Mouse (Mus musculus) forebrain, embryonic 14.5 days (tissue): Measurements from ENCODE around the gene Oas2. TPM values are rescaled to one million over a fixed set of nuclear protein-coding genes. Genes with fewer than 3 reads are reported as not detected.

Source experiments
- ATAC-seq: fragments of 200-750 bp; cut with Nextera tagmentation; 2 replicates; pipeline ENCODE4 v1.8.0; 2017; ENCODE audit warnings: mild to moderate bottlenecking, moderate library complexity
- DNase-seq: peaks from one replicate; pipeline ENCODE4 v3.0.0-alpha.2; 2015; ENCODE audit warnings: low spot score
- H3K27ac ChIP-seq: fragments of 300-500 bp; sonication (generic); 2 replicates; pipeline ENCODE4 v1.5.1; 2014; ENCODE audit warnings: low read depth, mild to moderate bottlenecking, control low read depth, low read length, moderate library complexity
- H3K27me3 ChIP-seq: fragments of 300-500 bp; sonication (generic); replicated peaks from 2 replicates; pipeline ENCODE4 v1.6.1; 2014; ENCODE audit warnings: low read length, control low read depth, mixed read lengths; ENCODE audit not compliant: control insufficient read depth, insufficient read depth
- H3K36me3 ChIP-seq: fragments of 300-500 bp; sonication (generic); 2 replicates; pipeline ENCODE4 v1.6.1; 2014; ENCODE audit warnings: low read length, control low read depth; ENCODE audit not compliant: control insufficient read depth, insufficient read depth
- H3K4me1 ChIP-seq: fragments of 300-500 bp; sonication (generic); 2 replicates; pipeline ENCODE4 v1.6.1; 2014; ENCODE audit warnings: antibody characterized with exemption, low read length, control low read depth; ENCODE audit not compliant: control insufficient read depth, insufficient read depth
- H3K4me2 ChIP-seq: fragments of 300-500 bp; sonication (generic); 2 replicates; pipeline ENCODE4 v1.6.1; 2014; ENCODE audit warnings: mild to moderate bottlenecking, control low read depth, low read length
- H3K4me3 ChIP-seq: fragments of 300-500 bp; sonication (generic); 2 replicates; pipeline ENCODE4 v1.5.1; 2014; ENCODE audit warnings: low read depth, low read length, control low read depth
- H3K9ac ChIP-seq: fragments of 300-500 bp; sonication (generic); 2 replicates; pipeline ENCODE4 v1.6.1; 2014; ENCODE audit warnings: mild to moderate bottlenecking, low read length, control low read depth, moderate library complexity
- H3K9me3 ChIP-seq: fragments of 300-500 bp; sonication (generic); replicated peaks from 2 replicates; pipeline ENCODE4 v1.6.1; 2016; ENCODE audit warnings: low read length, control low read depth, mixed read lengths; ENCODE audit not compliant: control insufficient read depth
- WGBS: fragments of 180-500 bp; shearing (Covaris S2); extraction: QIAGEN DNeasy Blood & Tissue Kit; methylation state at CpG from one replicate; pipeline ENCODE4 v1.1.7; 2014; 5-methylcytosine and 5-hydroxymethylcytosine counted together
- polyA plus RNA-seq: library from polyadenylated mRNA; unstranded; fragments of >200 nt; fragmentation: Nextera tagmentation; extraction: Ambion mirVana; gene quantifications from 2 replicates; pipeline ENCODE4 v1.2.1, GENCODE M21; 2014

Oas2 gene
- polyA plus RNA-seq, 1 experiment from 2014 or later: 0.42 TPM

DNA sequence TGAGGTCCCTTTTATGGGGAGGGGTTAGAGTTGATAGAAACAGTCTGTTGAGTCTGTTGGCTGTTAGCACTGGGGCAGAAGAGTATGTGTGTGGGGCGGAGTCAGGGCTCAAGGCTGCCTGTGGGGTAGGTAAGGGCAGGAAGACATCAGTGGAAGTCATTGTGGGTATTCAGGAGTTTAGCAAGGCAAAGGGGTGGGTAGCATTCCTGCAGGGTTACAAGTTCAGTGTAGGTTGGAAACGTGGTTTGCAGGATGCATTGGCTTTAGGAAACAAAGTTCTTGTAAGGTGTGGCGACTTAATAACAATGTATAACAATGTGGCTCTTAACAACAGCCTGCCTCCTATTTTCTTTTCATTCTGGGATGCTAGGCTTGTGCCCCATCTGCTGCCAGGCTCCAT lies 1.6 kb upstream of the Oas2 start:
- Histone ChIP-seq H3K4me3 (no peak overlapping the region), H3K9ac (no peak overlapping the region), H3K27me3 (no peaks in the 10 kb centered on the region), H3K4me2 (no peak overlapping the region), H3K36me3 (no peaks in the 10 kb centered on the region), H3K4me1 (no peaks in the 10 kb centered on the region), H3K9me3 (no peaks in the 10 kb centered on the region), H3K27ac (no peak overlapping the region)
- WGBS: 75% methylated on average over 3 of the region's 3 CpGs
- DNase-seq (no peak), ATAC-seq (no peak)

DNA sequence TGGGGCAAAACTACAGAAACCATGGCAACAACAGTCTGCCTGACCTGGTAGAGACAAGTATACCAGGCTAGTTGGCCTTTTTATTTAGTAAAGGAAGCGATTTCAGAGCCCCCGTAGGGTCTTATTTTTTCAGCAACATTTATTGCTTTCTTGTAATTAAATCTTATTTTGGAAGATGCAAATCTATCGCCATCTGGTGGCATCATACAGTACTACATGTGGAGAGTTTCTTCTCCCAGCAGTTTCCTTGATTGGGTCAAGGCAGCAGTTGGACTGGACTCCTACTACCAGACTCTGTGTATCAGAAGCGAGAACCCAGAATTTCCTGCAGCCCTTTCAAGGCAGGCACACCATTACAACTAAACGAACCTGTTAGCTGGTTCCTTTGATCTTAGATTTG lies 3.2 kb downstream of the Oas2 start:
- Histone ChIP-seq H3K9ac (no peak overlapping the region), H3K4me3 (no peak overlapping the region), H3K4me2 (no peak overlapping the region), H3K36me3 (no peaks in the 10 kb centered on the region), H3K4me1 (no peaks in the 10 kb centered on the region), H3K27me3 (no peaks in the 10 kb centered on the region), H3K9me3 (no peaks in the 10 kb centered on the region), H3K27ac (no peak overlapping the region)
- ATAC-seq: no peak
- 10% methylated on average over 5 of the region's 5 CpGs for WGBS
- DNase-seq: peak; percentile 82

GRCm38 (mm10) chr5:120742125-120742524 lies 7.5 kb downstream of the Oas2 start:
- Histone ChIP-seq H3K36me3 (no peaks in the 10 kb centered on the region), H3K27ac (no peak overlapping the region), H3K4me2 (no peak overlapping the region), H3K27me3 (no peaks in the 10 kb centered on the region), H3K9me3 (no peaks in the 10 kb centered on the region), H3K4me3 (no peak overlapping the region), H3K4me1 (no peaks in the 10 kb centered on the region), H3K9ac (no peak overlapping the region)
- no peak for ATAC-seq
- DNase-seq: peak; percentile 57
- WGBS: 32% methylated on average over 4 of the region's 4 CpGs

GRCm38 (mm10) chr5:120734380-120734990 lies 15.2 kb downstream of the Oas2 start:
- no peak overlapping the region for H3K27ac ChIP-seq
- H3K4me2 ChIP-seq: no peak overlapping the region

DNA sequence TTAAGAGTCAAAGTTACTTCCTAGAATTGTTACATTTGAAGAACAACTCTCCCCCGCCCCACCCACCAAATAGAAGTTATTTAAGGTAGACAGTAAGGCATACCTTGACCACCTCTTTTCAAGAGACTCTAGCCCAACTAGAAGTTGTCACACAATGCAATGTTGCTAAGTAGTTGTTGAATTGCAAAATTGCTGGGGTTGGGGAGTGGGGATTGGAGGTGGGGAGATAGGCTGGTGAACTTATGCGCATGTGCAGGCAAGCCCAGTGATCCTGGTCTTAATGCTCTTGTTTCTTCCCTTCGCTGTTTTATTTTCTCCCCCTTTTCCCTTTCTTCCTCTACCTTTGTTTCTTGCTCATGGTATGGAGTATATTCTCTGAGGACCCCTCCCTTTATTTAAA lies 16.0 kb downstream of the Oas2 start:
- H3K36me3 ChIP-seq: no peaks in the 10 kb centered on the region
- H3K4me2 ChIP-seq: no peak overlapping the region
- 95% methylated on average over 3 of the region's 3 CpGs for WGBS
- no peaks in the 10 kb centered on the region for H3K4me1 ChIP-seq
- H3K9ac ChIP-seq: no peak overlapping the region
- no peak overlapping the region for H3K27ac ChIP-seq
- H3K27me3 ChIP-seq: no peaks in the 10 kb centered on the region
- DNase-seq (no peak), ATAC-seq (no peak)
- H3K4me3 ChIP-seq: no peak overlapping the region
- H3K9me3 ChIP-seq: no peaks in the 10 kb centered on the region

More at GRCm38 (mm10) chr5:120734380-120734990, 15.2 kb downstream of the Oas2 start:
- H3K9ac ChIP-seq: no peak overlapping the region
- H3K4me3 ChIP-seq: no peak overlapping the region
- no peak for DNase-seq
- no peaks in the 10 kb centered on the region for H3K27me3 ChIP-seq
- H3K4me1 ChIP-seq: no peaks in the 10 kb centered on the region
- 64% methylated on average over 14 of the region's 14 CpGs for WGBS
- H3K9me3 ChIP-seq: no peaks in the 10 kb centered on the region
- no peak for ATAC-seq
- H3K36me3 ChIP-seq: no peaks in the 10 kb centered on the region

DNA sequence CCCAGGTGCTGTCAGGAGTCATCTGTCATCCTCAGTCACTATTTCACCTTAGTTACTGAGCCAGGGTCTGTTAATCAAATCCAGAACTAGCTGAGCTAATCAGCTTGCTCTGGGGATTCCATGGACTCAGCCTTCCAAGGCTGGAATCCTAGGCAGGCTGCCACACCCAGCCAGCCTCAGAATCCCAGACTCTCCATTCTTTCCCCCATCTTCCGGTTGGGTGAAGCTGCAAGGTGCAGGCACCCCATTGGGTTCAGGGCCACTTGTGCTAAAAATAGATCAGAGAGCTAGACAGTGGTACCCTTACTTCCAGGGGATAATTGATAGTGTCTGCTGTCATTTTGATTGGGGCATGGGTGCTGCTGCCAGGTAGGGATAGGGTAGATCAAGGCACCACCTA lies 16.9 kb downstream of the Oas2 start:
- 47% methylated on average over 1 of the region's 1 CpGs for WGBS

DNA sequence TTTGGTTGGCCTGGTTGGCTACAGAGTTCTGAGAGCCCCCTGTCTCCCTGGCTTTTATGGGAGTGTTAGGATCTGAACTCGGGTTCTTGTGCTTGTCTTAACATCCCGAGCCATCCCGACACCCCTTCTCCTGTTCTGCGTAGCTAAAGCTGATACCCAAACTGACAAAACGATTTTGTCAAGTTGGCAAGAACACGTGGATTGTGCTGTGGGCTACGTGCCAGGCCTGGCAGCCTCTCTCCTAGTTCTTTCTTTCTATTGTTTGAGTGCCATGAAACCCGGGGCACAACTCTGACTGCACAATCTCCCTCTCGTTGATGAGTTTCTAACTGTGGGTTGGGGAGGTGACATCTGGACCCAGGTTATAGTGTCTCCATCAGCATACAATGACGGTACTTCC lies 20.3 kb downstream of the Oas2 start:
- Histone ChIP-seq H3K36me3 (no peaks in the 10 kb centered on the region), H3K27ac (no peak overlapping the region), H3K27me3 (no peaks in the 10 kb centered on the region), H3K9ac (no peak overlapping the region), H3K4me1 (no peaks in the 10 kb centered on the region), H3K4me3 (no peak overlapping the region), H3K4me2 (no peak overlapping the region), H3K9me3 (no peaks in the 10 kb centered on the region)
- ATAC-seq: no peak
- WGBS: 35% methylated on average over 10 of the region's 10 CpGs
- DNase-seq: peak; percentile 65

More for the DNA sequence above, 16.9 kb downstream of the Oas2 start:
- DNase-seq (no peak), ATAC-seq (no peak)
- Histone ChIP-seq H3K4me1 (no peaks in the 10 kb centered on the region), H3K9ac (no peak overlapping the region), H3K36me3 (no peaks in the 10 kb centered on the region), H3K4me2 (no peak overlapping the region), H3K27me3 (no peaks in the 10 kb centered on the region), H3K4me3 (no peak overlapping the region), H3K9me3 (no peaks in the 10 kb centered on the region), H3K27ac (no peak overlapping the region)

DNA sequence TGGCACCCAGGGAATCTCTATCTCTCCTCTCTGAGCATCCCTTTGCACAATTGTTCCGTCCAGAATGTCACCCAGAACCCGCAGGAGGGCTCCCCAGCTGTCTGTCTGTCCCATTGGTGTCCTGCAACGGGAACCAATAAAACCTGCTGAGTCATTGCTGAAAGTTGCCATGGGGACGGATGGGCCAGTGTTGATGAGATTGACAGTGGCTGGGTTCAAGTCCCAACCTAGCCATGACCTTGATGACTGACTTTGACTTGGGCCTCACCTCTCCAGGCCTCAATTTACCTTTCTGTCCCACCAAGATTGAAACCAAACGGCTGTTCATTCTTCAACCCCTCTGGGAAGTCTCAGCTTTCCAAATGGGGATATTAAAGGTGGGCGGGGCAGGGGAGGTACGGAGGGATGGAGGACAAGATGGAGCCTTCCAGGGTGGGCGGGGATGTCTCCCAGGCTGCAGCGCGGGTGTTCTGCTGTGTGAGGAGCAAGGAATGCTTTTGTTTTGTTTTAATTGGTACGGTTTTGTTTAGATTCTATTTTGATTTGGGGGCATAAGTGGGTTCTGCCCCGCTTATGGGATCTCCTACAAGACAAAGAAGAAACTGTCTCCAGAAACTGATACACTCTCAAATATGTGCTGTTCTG lies 23.7 kb downstream of the Oas2 start:
- no peak for DNase-seq
- Histone ChIP-seq H3K9ac (no peak overlapping the region), H3K27ac (no peak overlapping the region), H3K4me3 (no peak overlapping the region), H3K4me2 (no peak overlapping the region), H3K36me3 (no peaks in the 10 kb centered on the region), H3K4me1 (no peaks in the 10 kb centered on the region), H3K27me3 (no peaks in the 10 kb centered on the region), H3K9me3 (no peaks in the 10 kb centered on the region)
- ATAC-seq: no peak
- 53% methylated on average over 12 of the region's 12 CpGs for WGBS

DNA sequence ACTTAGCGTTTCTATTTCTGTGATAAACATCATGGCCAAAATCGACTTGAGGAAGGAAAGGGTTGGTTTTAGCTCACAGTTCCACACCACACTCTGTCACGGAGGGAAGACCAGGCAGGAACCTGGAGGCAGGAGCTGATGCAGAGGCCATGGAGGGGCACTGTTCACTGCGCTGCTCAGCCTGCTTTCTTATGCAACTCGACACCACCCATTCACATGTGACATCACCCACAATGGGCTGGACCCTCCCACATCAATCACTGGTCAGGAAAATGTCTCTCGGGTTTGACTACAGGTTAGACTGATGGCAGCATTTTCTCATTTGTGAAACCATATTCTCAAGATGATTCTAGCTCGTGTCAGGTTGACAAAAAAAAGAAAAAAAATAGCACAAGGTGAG lies 28.6 kb downstream of the Oas2 start:
- Histone ChIP-seq H3K4me2 (no peak overlapping the region), H3K9me3 (no peaks in the 10 kb centered on the region), H3K27me3 (no peaks in the 10 kb centered on the region), H3K4me3 (no peak overlapping the region), H3K36me3 (no peaks in the 10 kb centered on the region), H3K4me1 (peaks cover 3% of the 10 kb centered on the region), H3K9ac (no peak overlapping the region), H3K27ac (no peak overlapping the region)
- WGBS: 62% methylated on average over 7 of the region's 7 CpGs
- DNase-seq (no peak), ATAC-seq (no peak)
